Mouse (Mus musculus): ENCODE data around the gene Slc30a10. TPM values are rescaled to one million over a fixed set of nuclear protein-coding genes. Genes with fewer than 3 reads are reported as not detected.

Slc30a10 gene
- polyA plus RNA-seq, 1 experiment from 2014 or later, result 0.14 TPM

- no peaks in the 10 kb centered on the region for H3K9me3 ChIP-seq (ENCODE audit: low read length)
- peak overlapping the region; percentile 45 for H3K9ac ChIP-seq (replicated peaks; ENCODE audit: low read length)
- ATAC-seq (ENCODE audit: low FRiP score, low TSS enrichment), result peak; percentile 43; the same call in 1 of the 2 replicates
- 24% methylated on average over 19 of the region's 19 CpGs for WGBS
- no peak overlapping the region for H3K27ac ChIP-seq (ENCODE audit: low read length)
- no peaks in the 10 kb centered on the region for H3K36me3 ChIP-seq (ENCODE audit: insufficient read depth, low read length)
- peaks cover 8% of the 10 kb centered on the region; the same call in 1 of the 2 replicates for H3K4me1 ChIP-seq (ENCODE audit: insufficient read depth, low read length)
- peak overlapping the region; percentile 56 for H3K4me2 ChIP-seq (replicated peaks; ENCODE audit: low read depth, low read length)
- no peaks in the 10 kb centered on the region for H3K27me3 ChIP-seq (ENCODE audit: insufficient read depth, low read length)
- peak overlapping the region; percentile 39 for H3K4me3 ChIP-seq (ENCODE audit: low read length)
Observed at GRCm38 (mm10) chr1:185482001-185482761, 27.5 kb downstream of the Slc30a10 start.

- Histone ChIP-seq H3K27ac (ENCODE audit: low read length) (no peak overlapping the region), H3K9ac (replicated peaks; ENCODE audit: low read length) (no peak overlapping the region), H3K9me3 (ENCODE audit: low read length) (no peaks in the 10 kb centered on the region), H3K4me2 (replicated peaks; ENCODE audit: low read depth, low read length) (peak overlapping the region; percentile 56; the same call in 1 of the 2 replicates), H3K4me3 (ENCODE audit: low read length) (no peak overlapping the region), H3K27me3 (ENCODE audit: insufficient read depth, low read length) (no peaks in the 10 kb centered on the region), H3K4me1 (ENCODE audit: insufficient read depth, low read length) (peaks cover 8% of the 10 kb centered on the region; the same call in 1 of the 2 replicates), H3K36me3 (ENCODE audit: insufficient read depth, low read length) (no peaks in the 10 kb centered on the region)
- ATAC-seq (ENCODE audit: low FRiP score, low TSS enrichment), result no peak
- 90% methylated on average over 2 of the region's 2 CpGs for WGBS
Observed at GRCm38 (mm10) chr1:185482762-185483161, 28.1 kb downstream of the Slc30a10 start.

GRCm38 (mm10) chr1:185483356-185484057, 28.9 kb downstream of the Slc30a10 start:
- Histone ChIP-seq H3K4me2 (replicated peaks; ENCODE audit: low read depth, low read length) (no peak overlapping the region), H3K9ac (replicated peaks; ENCODE audit: low read length) (no peak overlapping the region), H3K27ac (ENCODE audit: low read length) (no peak overlapping the region), H3K4me1 (ENCODE audit: insufficient read depth, low read length) (peaks cover 8% of the 10 kb centered on the region; the same call in 1 of the 2 replicates), H3K27me3 (ENCODE audit: insufficient read depth, low read length) (no peaks in the 10 kb centered on the region), H3K9me3 (ENCODE audit: low read length) (no peaks in the 10 kb centered on the region), H3K4me3 (ENCODE audit: low read length) (no peak overlapping the region), H3K36me3 (ENCODE audit: insufficient read depth, low read length) (no peaks in the 10 kb centered on the region)
- ATAC-seq (ENCODE audit: low FRiP score, low TSS enrichment), result no peak
- 65% methylated on average over 12 of the region's 12 CpGs for WGBS

GRCm38 (mm10) chr1:185484281-185484680, 29.6 kb downstream of the Slc30a10 start:
- Histone ChIP-seq H3K27me3 (ENCODE audit: insufficient read depth, low read length) (no peaks in the 10 kb centered on the region), H3K36me3 (ENCODE audit: insufficient read depth, low read length) (no peaks in the 10 kb centered on the region), H3K4me2 (replicated peaks; ENCODE audit: low read depth, low read length) (no peak overlapping the region), H3K4me3 (ENCODE audit: low read length) (no peak overlapping the region), H3K4me1 (ENCODE audit: insufficient read depth, low read length) (peaks cover 15% of the 10 kb centered on the region; the same call in 1 of the 2 replicates), H3K9me3 (ENCODE audit: low read length) (no peaks in the 10 kb centered on the region), H3K9ac (replicated peaks; ENCODE audit: low read length) (no peak overlapping the region), H3K27ac (ENCODE audit: low read length) (no peak overlapping the region)
- ATAC-seq (ENCODE audit: low FRiP score, low TSS enrichment), result no peak
- WGBS, result 77% methylated on average over 19 of the region's 19 CpGs

- 59% methylated on average over 6 of the region's 6 CpGs for WGBS
- no peak overlapping the region for H3K27ac ChIP-seq (ENCODE audit: low read length)
- no peak overlapping the region for H3K4me2 ChIP-seq (replicated peaks; ENCODE audit: low read depth, low read length)
- no peak overlapping the region for H3K9ac ChIP-seq (replicated peaks; ENCODE audit: low read length)
- ATAC-seq (ENCODE audit: low FRiP score, low TSS enrichment), result peak; percentile 69
- H3K4me1 ChIP-seq (ENCODE audit: insufficient read depth, low read length), result peaks cover 6% of the 10 kb centered on the region
- no peaks in the 10 kb centered on the region for H3K9me3 ChIP-seq (ENCODE audit: low read length)
- H3K4me3 ChIP-seq (ENCODE audit: low read length), result no peak overlapping the region
- no peaks in the 10 kb centered on the region for H3K36me3 ChIP-seq (ENCODE audit: insufficient read depth, low read length)
- no peaks in the 10 kb centered on the region for H3K27me3 ChIP-seq (ENCODE audit: insufficient read depth, low read length)
Observed at GRCm38 (mm10) chr1:185489893-185490292, 35.2 kb downstream of the Slc30a10 start.

- no peaks in the 10 kb centered on the region for H3K9me3 ChIP-seq (ENCODE audit: low read length)
- no peak overlapping the region for H3K27ac ChIP-seq (ENCODE audit: low read length)
- no peak for ATAC-seq (ENCODE audit: low FRiP score, low TSS enrichment)
- no peak overlapping the region for H3K4me2 ChIP-seq (replicated peaks; ENCODE audit: low read depth, low read length)
- no peak overlapping the region for H3K4me3 ChIP-seq (ENCODE audit: low read length)
- peaks cover 6% of the 10 kb centered on the region for H3K4me1 ChIP-seq (ENCODE audit: insufficient read depth, low read length)
- H3K36me3 ChIP-seq (ENCODE audit: insufficient read depth, low read length), result no peaks in the 10 kb centered on the region
- 89% methylated on average over 2 of the region's 2 CpGs for WGBS
- no peaks in the 10 kb centered on the region for H3K27me3 ChIP-seq (ENCODE audit: insufficient read depth, low read length)
- no peak overlapping the region for H3K9ac ChIP-seq (replicated peaks; ENCODE audit: low read length)
Observed at GRCm38 (mm10) chr1:185490603-185491002, 36.0 kb downstream of the Slc30a10 start.

GRCm38 (mm10) chr1:185493439-185494034, 38.9 kb downstream of the Slc30a10 start:
- no peaks in the 10 kb centered on the region for H3K36me3 ChIP-seq (ENCODE audit: insufficient read depth, low read length)
- no peak overlapping the region for H3K27ac ChIP-seq (ENCODE audit: low read length)
- H3K27me3 ChIP-seq (ENCODE audit: insufficient read depth, low read length), result no peaks in the 10 kb centered on the region
- WGBS, result 44% methylated on average over 4 of the region's 4 CpGs
- peaks cover 6% of the 10 kb centered on the region for H3K4me1 ChIP-seq (ENCODE audit: insufficient read depth, low read length)
- H3K4me2 ChIP-seq (replicated peaks; ENCODE audit: low read depth, low read length), result no peak overlapping the region
- no peak overlapping the region for H3K9ac ChIP-seq (replicated peaks; ENCODE audit: low read length)
- H3K9me3 ChIP-seq (ENCODE audit: low read length), result no peaks in the 10 kb centered on the region
- no peak for ATAC-seq (ENCODE audit: low FRiP score, low TSS enrichment)
- no peak overlapping the region for H3K4me3 ChIP-seq (ENCODE audit: low read length)

- H3K9me3 ChIP-seq (ENCODE audit: low read length), result no peaks in the 10 kb centered on the region
- H3K4me3 ChIP-seq (ENCODE audit: low read length), result no peak overlapping the region
- no peaks in the 10 kb centered on the region for H3K27me3 ChIP-seq (ENCODE audit: insufficient read depth, low read length)
- no peak for ATAC-seq (ENCODE audit: low FRiP score, low TSS enrichment)
- no peak overlapping the region for H3K4me2 ChIP-seq (replicated peaks; ENCODE audit: low read depth, low read length)
- H3K36me3 ChIP-seq (ENCODE audit: insufficient read depth, low read length), result no peaks in the 10 kb centered on the region
- WGBS, result 79% methylated on average over 14 of the region's 14 CpGs
- H3K9ac ChIP-seq (replicated peaks; ENCODE audit: low read length), result no peak overlapping the region
- H3K27ac ChIP-seq (ENCODE audit: low read length), result no peak overlapping the region
- H3K4me1 ChIP-seq (ENCODE audit: insufficient read depth, low read length), result no peaks in the 10 kb centered on the region
Observed at GRCm38 (mm10) chr1:185496791-185497460, 42.3 kb downstream of the Slc30a10 start.

GRCm38 (mm10) chr1:185500602-185501001, 46.0 kb downstream of the Slc30a10 start:
- Histone ChIP-seq H3K36me3 (ENCODE audit: insufficient read depth, low read length) (no peaks in the 10 kb centered on the region), H3K27ac (ENCODE audit: low read length) (no peak overlapping the region), H3K27me3 (ENCODE audit: insufficient read depth, low read length) (no peaks in the 10 kb centered on the region), H3K4me2 (replicated peaks; ENCODE audit: low read depth, low read length) (no peak overlapping the region), H3K4me3 (ENCODE audit: low read length) (no peak overlapping the region), H3K9me3 (ENCODE audit: low read length) (no peaks in the 10 kb centered on the region), H3K9ac (replicated peaks; ENCODE audit: low read length) (no peak overlapping the region), H3K4me1 (ENCODE audit: insufficient read depth, low read length) (no peaks in the 10 kb centered on the region)
- WGBS, result 64% methylated on average over 7 of the region's 7 CpGs
- no peak for ATAC-seq (ENCODE audit: low FRiP score, low TSS enrichment)
